10 mouse cellular contexts compared by ENCODE assay signal in genomic region chr13:55976911-55977381, GRCm38 (mm10).
DNase-seq lines count a peak whose midpoint lies in the region; ATAC-seq and TF ChIP-seq lines count a peak whose summit lies in the region.
"Had no signal": no experiment of that assay in that cellular context is flagged by ENCODE, and none has a peak within 500 bp of the region (broad histone marks: within the 10 kb centered on the region; RNA-seq: fewer than 3 reads in every experiment).

No protein-coding gene starts in this region.

- H3K9me3 ChIP-seq in lung, embryonic 15.5 days = no peaks in the 10 kb centered on the region
- no peaks in the 10 kb centered on the region for H3K9me3 ChIP-seq in hindbrain, embryonic 16.5 days (ENCODE audit: control insufficient read depth, low read length)

- H3K9ac ChIP-seq in lung, embryonic 15.5 days = no peak overlapping the region
- no peak overlapping the region for H3K9ac ChIP-seq in hindbrain, embryonic 16.5 days (ENCODE audit: low read depth, low read length)
- H3K9ac ChIP-seq: liver, embryonic 12.5 days had no signal

- no peak for TF ChIP-seq CTCF in small intestine, adult 2 months (IDR thresholded peaks at IDR 0.05; ENCODE audit: extremely low read depth, insufficient read length, insufficient replicate concordance, low read depth, low read length)

- H3K27me3 ChIP-seq in lung, embryonic 15.5 days = 0 out of 2 replicates have a peak, but pooled peaks cover 6% of the 10 kb centered on the region
- H3K27me3 ChIP-seq in hindbrain, embryonic 16.5 days (replicated peaks; ENCODE audit: control insufficient read depth, insufficient read depth, low read length) = no peaks in the 10 kb centered on the region
- H3K27me3 ChIP-seq in small intestine, adult 2 months (ENCODE audit: control insufficient read depth, insufficient read depth, low read length) = no peaks in the 10 kb centered on the region
- H3K27me3 ChIP-seq: liver, embryonic 12.5 days had no signal

- H3K36me3 ChIP-seq in lung, embryonic 15.5 days = no peaks in the 10 kb centered on the region
- no peaks in the 10 kb centered on the region for H3K36me3 ChIP-seq in hindbrain, embryonic 16.5 days (ENCODE audit: control insufficient read depth, insufficient read depth, low read length)
- H3K36me3 ChIP-seq in small intestine, adult 2 months (ENCODE audit: control insufficient read depth, insufficient read depth, low read length) = no peaks in the 10 kb centered on the region
- H3K36me3 ChIP-seq: liver, embryonic 12.5 days had no signal

- H3K27ac ChIP-seq in lung, embryonic 15.5 days = peak overlapping the region; percentile 23; the same call in 1 of the 2 replicates
- peak overlapping the region; percentile 35; the same call in 1 of the 2 replicates for H3K27ac ChIP-seq in hindbrain, embryonic 16.5 days (ENCODE audit: low read depth, low read length)
- peak overlapping the region; percentile 17; the same call in 1 of the 2 replicates for H3K27ac ChIP-seq in small intestine, adult 2 months (ENCODE audit: insufficient read depth, low read depth, low read length)
- H3K27ac ChIP-seq: liver, embryonic 12.5 days had no signal

- H3K4me1 ChIP-seq in lung, embryonic 15.5 days = peaks cover 25% of the 10 kb centered on the region
- H3K4me1 ChIP-seq in hindbrain, embryonic 16.5 days (ENCODE audit: control insufficient read depth, insufficient read depth, low read depth, low read length) = no peaks in the 10 kb centered on the region
- no peaks in the 10 kb centered on the region for H3K4me1 ChIP-seq in small intestine, adult 2 months (ENCODE audit: control insufficient read depth, insufficient read depth, insufficient read length, low read length)
- H3K4me1 ChIP-seq: liver, embryonic 12.5 days had no signal

- no peak overlapping the region; the same call in 1 of the 2 replicates for H3K4me2 ChIP-seq in lung, embryonic 15.5 days
- H3K4me2 ChIP-seq in hindbrain, embryonic 16.5 days (ENCODE audit: low read length) = no peak overlapping the region
- H3K4me2 ChIP-seq: liver, embryonic 12.5 days had no signal

- no peak for TF ChIP-seq POLR2A in small intestine, adult 2 months (IDR thresholded peaks at IDR 0.05; ENCODE audit: low read depth, low read length)

- no peak overlapping the region for H3K4me3 ChIP-seq in lung, embryonic 15.5 days
- H3K4me3 ChIP-seq in hindbrain, embryonic 16.5 days (ENCODE audit: low read length) = no peak overlapping the region
- no peak overlapping the region for H3K4me3 ChIP-seq in small intestine, adult 2 months (ENCODE audit: low read depth, low read length)
- H3K4me3 ChIP-seq: liver, embryonic 12.5 days had no signal

- DNase-seq in adrenal gland, adult (ENCODE audit: inconsistent age in 2 of 2, low spot score in 1 of 2) = peak; percentile 49 to 79
- no peak for DNase-seq in adrenal gland, adult 8-10 months
- DNase-seq in lung, postnatal 14 days = no peak
- DNase-seq in spleen, postnatal 10 days (ENCODE audit: low spot score in 2 of 2) = no peak
- DNase-seq in layer of hippocampus, adult 9-10 months (ENCODE audit: low spot score) = no peak
- DNase-seq: gastrocnemius, postnatal 14 days had no signal

- WGBS in lung, embryonic 15.5 days = 5% methylated on average over 10 of the region's 10 CpGs
- WGBS in hindbrain, embryonic 16.5 days = 41% methylated on average over 10 of the region's 10 CpGs
- 26% methylated on average over 10 of the region's 10 CpGs for WGBS in small intestine, adult 2 months

- ATAC-seq in lung, embryonic 15.5 days (ENCODE audit: borderline replicate concordance, extremely low read depth, low FRiP score, low TSS enrichment) = peak; percentile 57; the same call in 1 of the 2 replicates
- ATAC-seq in hindbrain, embryonic 16.5 days = peak; percentile 65; the same call in 1 of the 2 replicates
- ATAC-seq: liver, embryonic 12.5 days had no signal

Comparison
In these comparisons a context has a peak if more than half of its experiments do, and no peak if none do; other contexts are left out.
1. DNase-seq: peak in adrenal gland, adult (2 of 2); none in adrenal gland, adult 8-10 months (single experiment), lung, postnatal 14 days (single experiment), spleen, postnatal 10 days (0 of 2) and layer of hippocampus, adult 9-10 months (single experiment).
2. Peak in every context shown above with its lines, with median percentiles within 50 percentile points of each other: H3K27ac ChIP-seq.